Mouse (Mus musculus) left cerebral cortex, postnatal 4 days (tissue): ENCODE results near the gene Unc5a. TPM values are rescaled to one million over a fixed set of nuclear protein-coding genes. Genes with fewer than 3 reads are reported as not detected.

Experiments
- DNase-seq: peaks from one replicate; pipeline ENCODE4 v3.0.0-alpha.2; 2022
- intact Hi-C: fragments of 180-260 bp; cut with DNase I; formaldehyde crosslinking; loops from one replicate; pipeline ENCODE4 v1.15.1; 2025
- total RNA-seq, 2 experiments: library from RNA; stranded (reverse); gene quantifications; 2 replicates each; pipeline ENCODE4 v1.2.3; 2021

The Unc5a gene
- total RNA-seq: 10 to 100 TPM; 51.7 to 52.6 TPM

- intact Hi-C loops: no loop called here
- DNase-seq: peak; percentile 64
These were observed at the start of gene Unc5a for GRCm38 (mm10) chr13:54948531-54949493. Gene Unc5a, plus strand, starts transcription at chr13:54949411.

- intact Hi-C loops: no loop called here
These were observed 37.2 kb upstream of the Unc5a start for GRCm38 (mm10) chr13:54912053-54912452.

GRCm38 (mm10) chr13:54912894-54913621 lies 36.2 kb upstream of the Unc5a start:
- intact Hi-C loops: no loop called here
- DNase-seq: peak; percentile 45

More at GRCm38 (mm10) chr13:54912053-54912452, 37.2 kb upstream of the Unc5a start:
- peak; percentile 45 for DNase-seq

DNA sequence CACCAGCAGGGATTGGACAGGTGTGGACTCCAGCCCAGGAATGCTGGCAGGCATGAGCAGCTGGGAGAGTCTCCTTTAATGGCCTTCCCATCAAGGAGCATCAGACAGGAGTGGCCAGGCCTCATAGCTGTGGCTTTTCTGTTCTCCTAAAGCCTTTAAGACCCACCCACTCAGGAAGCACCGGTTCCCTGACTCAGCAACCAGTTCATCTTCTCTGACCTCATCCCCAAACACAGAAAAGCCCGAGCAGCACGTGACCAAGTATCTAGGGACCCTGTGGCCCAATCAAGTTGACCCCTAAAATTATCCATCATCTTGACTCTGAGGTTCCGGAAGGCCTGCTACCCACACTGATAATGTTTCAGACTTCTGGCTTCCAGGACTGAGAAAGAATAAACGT lies 32.6 kb upstream of the Unc5a start:
- intact Hi-C loops: no loop called here
- no peak for DNase-seq

DNA sequence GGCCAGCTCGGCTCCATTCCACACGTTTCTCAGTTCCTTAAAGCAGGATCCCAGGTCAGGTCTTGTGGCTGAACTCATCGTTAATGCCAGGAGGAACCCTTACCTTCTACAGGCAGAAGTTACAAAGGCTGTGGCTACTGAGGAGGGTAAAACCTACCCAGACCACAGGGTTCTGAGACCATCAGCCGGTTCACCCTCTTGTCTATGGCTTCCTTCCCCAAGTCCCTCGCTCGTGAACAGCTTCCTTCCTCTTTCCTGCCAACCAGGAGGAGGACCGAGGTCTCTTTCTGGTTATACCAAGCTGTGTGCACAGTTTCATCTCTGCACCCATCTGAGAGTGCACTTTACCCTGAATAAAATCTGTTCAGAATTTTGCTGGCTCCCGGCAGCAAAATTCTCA lies 30.3 kb upstream of the Unc5a start:
- DNase-seq: no peak
- intact Hi-C loops: no loop called here

DNA sequence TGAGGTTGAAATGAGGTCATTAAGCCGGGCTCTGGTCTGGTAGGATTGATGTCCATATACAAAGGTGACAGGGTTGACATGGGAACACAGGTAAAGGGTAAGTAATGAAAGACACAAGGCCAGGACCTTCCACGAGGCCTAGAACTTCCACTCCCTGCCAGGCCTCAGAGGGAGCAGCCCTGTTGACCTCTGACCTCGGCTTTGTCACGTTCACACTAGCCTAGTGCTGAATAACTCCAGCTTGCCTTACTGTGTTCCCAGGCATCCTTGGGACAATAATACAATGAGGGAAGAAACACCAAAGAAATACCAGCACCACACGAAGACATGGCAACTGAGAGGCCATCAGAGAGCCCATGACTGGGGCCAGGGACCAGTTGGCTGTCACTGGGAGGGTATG lies 29.5 kb upstream of the Unc5a start:
- intact Hi-C loops: no loop called here
- DNase-seq: no peak

GRCm38 (mm10) chr13:54921700-54922099 lies 27.5 kb upstream of the Unc5a start:
- intact Hi-C loops: no loop called here
- no peak for DNase-seq

DNA sequence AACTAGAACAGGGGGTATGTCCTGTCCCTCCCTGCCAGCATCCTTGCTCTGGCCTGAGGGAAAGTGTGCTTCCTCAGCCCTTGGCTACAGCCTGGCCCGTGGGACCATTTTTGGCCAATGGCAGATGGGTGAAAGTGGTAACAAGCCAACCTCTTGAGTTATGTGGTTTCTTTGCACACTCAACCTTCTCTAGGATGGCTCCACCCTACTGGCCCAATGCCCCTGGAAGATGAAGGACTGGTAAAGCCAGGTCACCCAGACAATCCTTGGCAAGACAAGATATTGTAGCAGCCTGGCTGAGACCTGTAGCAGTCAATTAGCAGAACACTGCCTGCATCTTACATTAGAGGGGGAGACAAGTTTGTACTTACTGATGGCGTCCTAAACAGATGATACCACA lies 25.5 kb upstream of the Unc5a start:
- peak; percentile 46 for DNase-seq
- intact Hi-C loops: no loop called here

GRCm38 (mm10) chr13:54925466-54925865 lies 23.7 kb upstream of the Unc5a start:
- intact Hi-C loops: no loop called here
- no peak for DNase-seq

- intact Hi-C loops: no loop called here
These were observed 22.6 kb upstream of the Unc5a start for GRCm38 (mm10) chr13:54926654-54927053.

DNA sequence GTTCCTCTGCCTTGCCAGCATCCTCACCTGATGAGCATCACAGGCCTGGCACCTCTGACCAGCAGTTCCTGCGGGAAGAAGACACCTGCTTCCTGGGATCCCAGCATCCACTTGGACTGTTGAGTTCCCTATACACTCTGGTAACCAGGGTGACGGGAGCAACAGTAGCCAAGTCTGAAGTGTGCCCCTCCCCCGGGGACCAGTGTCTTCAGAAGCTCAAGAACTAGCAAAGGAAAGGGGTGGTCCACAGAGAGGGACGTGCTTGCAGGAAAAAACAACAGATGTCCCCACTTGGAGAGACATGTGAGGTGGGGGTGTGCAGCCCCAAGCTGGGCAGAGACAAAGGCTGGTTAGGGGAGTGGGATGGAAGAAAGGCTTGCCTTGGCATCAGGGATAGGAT lies 19.1 kb upstream of the Unc5a start:
- intact Hi-C loops: no loop called here
- no peak for DNase-seq

More at GRCm38 (mm10) chr13:54926654-54927053, 22.6 kb upstream of the Unc5a start:
- DNase-seq: peak; percentile 84

DNA sequence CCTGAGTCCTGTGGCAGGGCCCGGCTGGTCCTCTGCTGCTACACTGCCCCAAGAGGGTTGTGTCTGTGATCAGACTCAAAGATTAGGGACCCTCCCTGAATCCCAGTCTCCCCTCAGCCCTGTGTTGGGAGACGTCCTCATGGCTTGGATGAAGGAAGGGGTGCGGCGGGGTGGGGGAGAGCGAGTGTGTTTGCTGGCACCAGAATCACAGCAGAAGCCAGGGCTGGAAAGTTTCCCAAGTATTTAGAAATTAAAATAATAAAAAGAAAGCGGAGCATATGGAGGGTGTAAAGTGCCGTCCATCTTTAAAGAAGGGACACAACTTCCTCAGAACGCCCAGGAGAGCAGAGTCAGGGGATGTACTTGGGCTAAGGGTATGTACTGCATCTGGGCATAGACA lies 14.3 kb upstream of the Unc5a start:
- intact Hi-C loops: no loop called here
- no peak for DNase-seq

DNA sequence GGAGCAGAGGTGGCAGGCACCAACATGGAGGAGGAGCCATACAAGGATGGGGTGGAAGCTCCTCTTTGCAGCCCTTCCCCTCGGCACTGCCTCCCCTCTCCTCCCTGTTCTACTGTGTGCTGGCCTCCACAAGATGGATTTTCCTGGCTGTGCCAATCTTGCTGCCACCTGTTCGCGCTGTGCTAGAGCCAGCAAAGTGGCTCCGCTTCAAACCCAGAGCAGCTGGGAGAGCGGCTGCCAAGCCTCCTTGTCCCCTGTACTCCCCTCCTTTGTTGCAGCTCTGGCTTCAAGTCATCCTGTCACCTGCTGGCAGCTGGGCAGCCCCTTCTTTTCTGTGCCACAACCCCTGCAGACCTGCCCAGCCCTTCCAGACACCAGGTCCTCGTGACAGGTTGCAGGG lies 13.0 kb upstream of the Unc5a start:
- intact Hi-C loops: no loop called here
- peak; percentile 89 for DNase-seq

DNA sequence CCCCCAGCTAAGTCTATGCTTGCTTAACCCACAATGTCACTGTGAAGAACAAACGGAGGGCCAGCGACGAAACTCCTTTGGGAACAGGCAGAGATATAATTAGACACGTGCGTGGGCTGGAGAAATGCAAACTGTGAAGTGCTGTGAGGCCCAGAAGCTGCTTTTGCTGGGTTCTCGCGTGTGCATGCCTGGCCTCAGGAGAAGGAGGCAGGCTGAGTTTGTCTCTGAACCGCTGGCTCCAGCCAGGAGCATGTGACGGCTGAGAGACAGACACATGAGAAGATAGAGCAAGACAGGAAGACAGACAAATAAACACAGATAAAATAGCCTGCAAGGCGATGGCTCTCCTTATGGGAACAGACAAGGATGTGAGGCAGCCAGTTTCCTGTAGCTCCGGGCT lies 11.3 kb upstream of the Unc5a start:
- DNase-seq: no peak

DNA sequence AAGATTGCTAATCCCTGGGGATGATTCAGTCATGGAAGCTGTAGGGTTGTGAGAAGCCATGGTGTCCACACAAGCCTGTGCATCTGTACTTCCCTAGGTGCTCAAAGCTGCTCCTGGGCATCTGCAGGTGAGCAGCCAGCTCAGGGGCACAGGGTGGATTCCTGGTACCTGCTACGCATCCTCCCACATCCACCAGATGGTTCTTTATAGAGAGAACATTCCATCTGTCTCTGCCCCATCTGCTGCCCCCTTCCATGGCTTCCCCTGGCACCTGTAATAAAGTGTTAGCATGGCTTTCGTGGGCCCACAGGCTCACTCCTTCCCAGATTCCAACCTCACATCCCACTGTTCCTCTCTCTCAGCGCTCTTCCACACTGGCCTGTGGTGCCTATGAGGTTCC lies 10.7 kb upstream of the Unc5a start:
- DNase-seq: no peak
- intact Hi-C loops: no loop called here

More for the DNA sequence above, 11.3 kb upstream of the Unc5a start:
- intact Hi-C loops: no loop called here

DNA sequence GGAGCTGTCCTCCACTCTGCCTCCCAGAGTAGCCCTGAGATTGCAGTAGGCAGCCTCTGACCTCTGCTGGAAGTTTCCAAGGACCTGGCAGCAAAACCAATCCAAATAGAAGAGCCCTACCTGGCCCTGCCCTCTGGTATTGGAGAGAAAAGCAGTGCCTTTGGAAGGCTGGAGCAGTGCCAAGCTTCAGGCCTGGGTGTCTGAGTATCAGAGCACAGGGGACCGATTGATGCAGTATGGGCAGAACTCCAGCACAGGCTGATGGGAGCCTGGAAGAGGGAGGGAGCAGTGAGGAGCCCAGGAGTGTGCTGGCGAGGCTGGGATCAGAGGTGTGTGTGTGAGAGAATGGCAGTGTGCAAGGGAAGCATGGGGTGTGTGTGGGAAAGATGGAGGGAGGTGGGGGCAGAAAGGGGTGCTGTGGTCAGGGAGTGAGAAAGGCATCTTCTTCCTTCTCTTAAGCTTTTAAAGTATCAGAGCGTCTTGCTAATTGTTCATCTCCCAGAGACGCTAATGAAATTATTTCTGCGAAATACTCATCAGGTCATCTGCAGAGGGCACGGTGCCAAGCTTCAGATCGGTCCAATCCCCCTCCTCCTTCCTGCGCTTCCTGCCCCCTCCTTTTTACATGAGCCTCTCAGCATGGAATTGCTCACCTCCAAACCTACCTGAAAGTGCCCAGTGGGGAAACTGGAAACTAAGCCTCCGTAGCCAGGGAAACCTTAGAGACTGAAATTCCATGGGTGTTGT lies 4.6 kb upstream of the Unc5a start:
- intact Hi-C loops: no loop called here
- peak; percentile 73 for DNase-seq

DNA sequence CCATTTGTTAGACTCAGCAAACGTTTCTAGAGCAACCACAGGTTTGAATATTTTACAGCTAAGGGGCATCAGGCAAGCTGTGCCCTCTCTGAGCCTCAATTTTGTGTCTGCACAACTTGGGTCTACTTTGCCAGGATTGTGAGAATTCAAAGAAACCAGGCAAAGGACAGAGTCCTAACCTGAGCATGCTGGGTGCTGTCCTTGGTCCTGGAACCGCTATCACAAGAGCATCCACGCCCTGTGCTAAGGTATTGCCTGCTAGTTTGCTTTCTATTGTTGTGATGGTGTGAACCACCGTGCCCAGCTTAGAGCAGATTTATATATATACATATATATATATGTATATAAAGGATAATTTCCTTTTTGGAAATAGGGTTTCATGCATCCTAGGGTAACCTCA lies 3.9 kb upstream of the Unc5a start:
- intact Hi-C loops: no loop called here

DNA sequence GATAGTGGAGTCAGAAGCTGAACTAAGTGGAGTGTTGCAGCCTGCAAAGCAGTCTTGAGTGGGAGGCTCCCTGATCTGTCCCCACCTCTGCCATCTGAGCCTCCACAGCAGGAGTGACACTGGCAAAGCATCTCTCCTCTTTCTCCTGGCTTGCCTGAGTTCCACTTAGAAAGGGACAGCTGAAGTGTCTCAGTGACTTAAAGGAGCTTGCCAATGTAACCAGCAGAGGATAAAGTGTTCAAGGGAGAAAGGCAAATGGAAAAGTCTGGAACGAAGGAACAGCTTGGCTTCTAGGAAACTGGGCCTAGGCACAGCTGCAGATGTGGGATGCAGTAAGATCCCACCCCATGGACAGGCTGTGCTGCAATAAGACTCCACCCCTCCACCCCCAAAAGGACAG lies 2.8 kb upstream of the Unc5a start:
- intact Hi-C loops: no loop called here
- DNase-seq: no peak

More for the DNA sequence above, 3.9 kb upstream of the Unc5a start:
- no peak for DNase-seq

- no peak for DNase-seq
- intact Hi-C loops: no loop called here
These were observed 381 bp downstream of the Unc5a start for GRCm38 (mm10) chr13:54949592-54949991.

DNA sequence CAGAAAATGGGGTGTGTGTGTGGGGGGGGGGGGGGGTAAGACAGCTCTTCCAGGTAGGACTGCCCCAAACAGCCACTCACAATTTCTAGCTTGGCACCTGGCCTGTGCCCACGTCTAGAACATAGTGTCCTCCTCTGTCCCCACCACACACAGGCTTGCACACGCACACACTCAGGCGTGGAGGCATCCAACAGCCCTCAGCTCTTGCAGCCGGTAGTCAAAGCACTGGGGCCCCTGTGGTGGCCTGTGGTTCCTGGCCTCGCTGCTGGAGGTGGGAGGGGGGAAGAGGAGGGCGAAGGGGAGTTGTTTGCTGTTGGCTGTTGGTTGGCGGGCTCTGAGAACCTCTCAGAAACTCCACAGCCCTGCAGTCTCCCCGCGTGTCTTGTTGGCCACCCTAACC lies 920 bp downstream of the Unc5a start:
- intact Hi-C loops: loop anchor here (10.0 kb wide), 1 partner anchor 145 kb away; no protein-coding TSS in a partner anchor
- DNase-seq: no peak

DNA sequence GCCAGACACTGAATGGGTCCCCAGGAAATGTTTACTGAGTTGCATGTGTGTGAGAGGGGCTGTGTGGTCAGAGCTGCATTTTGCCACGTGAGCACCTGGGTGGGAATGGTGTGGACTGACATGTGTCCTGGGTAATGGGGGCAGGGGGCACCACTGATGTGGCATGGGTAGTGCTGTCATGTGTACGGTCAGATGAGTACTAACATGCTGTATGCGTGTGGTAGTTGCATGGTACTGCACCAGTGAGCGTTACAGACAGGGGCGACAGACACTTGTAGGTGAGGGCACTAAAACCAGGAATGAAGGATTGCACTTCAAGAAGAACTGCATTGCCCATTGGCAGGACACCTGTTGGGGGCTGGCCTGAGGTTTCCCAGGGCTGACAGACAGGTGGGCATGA lies 2.0 kb downstream of the Unc5a start:
- intact Hi-C loops: loop anchor here (10.0 kb wide), 1 partner anchor 146 kb away; no protein-coding TSS in a partner anchor

More for the DNA sequence above, 2.0 kb downstream of the Unc5a start:
- no peak for DNase-seq
